In the genomic region with DNA sequence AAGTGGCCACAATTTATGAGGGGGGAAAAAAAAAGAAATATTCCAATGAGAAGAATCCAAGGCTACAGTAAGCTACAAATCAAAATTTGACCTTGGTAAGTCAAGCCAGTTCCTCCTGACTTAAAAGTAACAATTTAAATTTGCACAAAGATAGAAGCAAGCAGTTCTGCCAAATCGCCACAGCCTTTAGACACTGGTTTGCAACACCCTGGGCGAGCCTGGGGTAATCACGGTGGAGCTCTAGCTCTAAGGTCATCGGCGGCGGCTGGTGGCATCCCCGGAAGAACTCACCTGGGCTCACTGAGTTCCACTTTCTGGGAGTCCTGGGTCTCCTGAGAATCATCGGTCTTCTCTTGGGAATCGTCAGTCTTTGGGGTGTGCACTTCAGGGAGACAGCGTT, we compare ENCODE assay signal across 21 mouse cellular contexts. TPM values are rescaled to one million over a fixed set of nuclear protein-coding genes. Genes with fewer than 3 reads are reported as not detected.
"Had no signal": no experiment of that assay in that cellular context is flagged by ENCODE, and none has a peak within 500 bp of the region (broad histone marks: within the 10 kb centered on the region; RNA-seq: fewer than 3 reads in every experiment).

No protein-coding gene starts in this region.

- DNase-seq: gastrocnemius, adult 2 months; gastrocnemius, postnatal 10 days; gastrocnemius, postnatal 36 days; heart, adult 2 months; heart, postnatal 14 days; heart, postnatal 36 days; kidney, adult 11 months; kidney, adult 2 months; kidney, adult 9 months; kidney, postnatal 14 days; kidney, postnatal 36 days; layer of hippocampus, adult 9-11 months; layer of hippocampus, postnatal 36 days; left cerebral cortex, postnatal 4 days had no signal

RNA-seq across cellular contexts. Expression of a gene that starts 14.1 kb away (rescaled TPM):
- total RNA-seq: gastrocnemius, adult 2 months; gastrocnemius, postnatal 36 days; heart, adult 2 months; heart, postnatal 14 days; heart, postnatal 36 days; hematopoietic stem cell, adult 5-6 weeks; hindbrain, postnatal 0 days; layer of hippocampus, adult 8-10 months; layer of hippocampus, postnatal 36 days; left cerebral cortex, adult 18-20 months; left cerebral cortex, postnatal 10 days; left cerebral cortex, postnatal 25 days; left cerebral cortex, postnatal 4 days; liver, adult 2 months had no signal
